Mouse (Mus musculus) hindbrain, embryonic 11.5 days (tissue): ENCODE data around the gene 4930595D18Rik. TPM values are rescaled to one million over a fixed set of nuclear protein-coding genes. Genes with fewer than 3 reads are reported as not detected.

Experiments
- ATAC-seq: fragments of 200-750 bp; cut with Nextera tagmentation; 2 replicates; pipeline ENCODE4 v1.8.0; 2017; ENCODE audit warnings: mild to moderate bottlenecking, moderate TSS enrichment, moderate library complexity; ENCODE audit not compliant: low FRiP score
- DNase-seq: peaks from one replicate; pipeline ENCODE4 v3.0.0-alpha.2; 2015; ENCODE audit warnings: low spot score
- H3K27ac ChIP-seq: fragments of 300-500 bp; sonication (generic); 2 replicates; pipeline ENCODE4 v1.5.1; 2014; ENCODE audit warnings: mild to moderate bottlenecking, low read depth, low read length
- H3K27me3 ChIP-seq: fragments of 300-500 bp; sonication (generic); 2 replicates; pipeline ENCODE4 v1.6.1; 2014; ENCODE audit warnings: mild to moderate bottlenecking, low read length, moderate library complexity, mixed read lengths; ENCODE audit not compliant: control insufficient read depth, insufficient read depth
- H3K36me3 ChIP-seq: fragments of 300-500 bp; sonication (generic); 2 replicates; pipeline ENCODE4 v1.6.1; 2014; ENCODE audit warnings: mild to moderate bottlenecking, low read length, moderate library complexity, mixed read lengths; ENCODE audit not compliant: control insufficient read depth, insufficient read depth
- H3K4me1 ChIP-seq: fragments of 300-500 bp; sonication (generic); replicated peaks from 2 replicates; pipeline ENCODE4 v1.6.1; 2014; ENCODE audit warnings: low read length, mixed read lengths; ENCODE audit not compliant: control insufficient read depth, insufficient read depth
- H3K4me2 ChIP-seq: fragments of 300-500 bp; sonication (generic); replicated peaks from 2 replicates; pipeline ENCODE4 v1.6.1; 2014; ENCODE audit warnings: mild to moderate bottlenecking, low read depth, low read length
- H3K4me3 ChIP-seq: fragments of 300-500 bp; sonication (generic); 2 replicates; pipeline ENCODE4 v1.5.1; 2014; ENCODE audit warnings: low read depth, low read length
- H3K9ac ChIP-seq: fragments of 300-500 bp; sonication (generic); 2 replicates; pipeline ENCODE4 v1.6.1; 2014; ENCODE audit warnings: low read depth, low read length
- H3K9me3 ChIP-seq: fragments of 300-500 bp; sonication (generic); 2 replicates; pipeline ENCODE4 v1.6.1; 2016; ENCODE audit warnings: low read length; ENCODE audit not compliant: control insufficient read depth
- WGBS: fragments of 180-500 bp; shearing (Covaris S2); extraction: QIAGEN DNeasy Blood & Tissue Kit; methylation state at CpG from one replicate; pipeline ENCODE4 v1.1.7; 2014; 5-methylcytosine and 5-hydroxymethylcytosine counted together
- polyA plus RNA-seq: library from polyadenylated mRNA; unstranded; fragments of >200 nt; fragmentation: Nextera tagmentation; extraction: Ambion mirVana; gene quantifications from 2 replicates; pipeline ENCODE4 v1.2.1, GENCODE M21; 2014

4930595D18Rik gene
- polyA plus RNA-seq, 1 experiment from 2014 or later = not detected

GRCm38 (mm10) chr12:111203945-111204344 lies 19.7 kb upstream of the 4930595D18Rik start:
- Histone ChIP-seq H3K27ac (no peak overlapping the region), H3K36me3 (no peaks in the 10 kb centered on the region), H3K4me1 (no peaks in the 10 kb centered on the region), H3K4me2 (no peak overlapping the region), H3K27me3 (no peaks in the 10 kb centered on the region), H3K9me3 (no peaks in the 10 kb centered on the region), H3K9ac (no peak overlapping the region), H3K4me3 (no peak overlapping the region)
- DNase-seq (no peak), ATAC-seq (no peak)
- 64% methylated on average over 3 of the region's 3 CpGs for WGBS

- H3K4me2 ChIP-seq = no peak overlapping the region
- H3K4me1 ChIP-seq = no peaks in the 10 kb centered on the region
- H3K4me3 ChIP-seq = no peak overlapping the region
- H3K36me3 ChIP-seq = no peaks in the 10 kb centered on the region
- no peak for ATAC-seq
- no peak overlapping the region for H3K9ac ChIP-seq
- no peak overlapping the region for H3K27ac ChIP-seq
- peak; percentile 15 for DNase-seq
- no peaks in the 10 kb centered on the region for H3K9me3 ChIP-seq
- WGBS = 71% methylated on average over 10 of the region's 10 CpGs
- no peaks in the 10 kb centered on the region for H3K27me3 ChIP-seq
Measured at GRCm38 (mm10) chr12:111203076-111203475, 18.8 kb upstream of the 4930595D18Rik start.

GRCm38 (mm10) chr12:111196548-111196947 lies 12.3 kb upstream of the 4930595D18Rik start:
- no peaks in the 10 kb centered on the region for H3K9me3 ChIP-seq
- no peaks in the 10 kb centered on the region for H3K36me3 ChIP-seq
- no peak for ATAC-seq
- H3K27ac ChIP-seq = no peak overlapping the region
- WGBS = 89% methylated on average over 4 of the region's 4 CpGs
- H3K4me1 ChIP-seq = no peaks in the 10 kb centered on the region; the same call in 1 of the 2 replicates
- H3K9ac ChIP-seq = no peak overlapping the region
- H3K4me3 ChIP-seq = no peak overlapping the region
- no peaks in the 10 kb centered on the region for H3K27me3 ChIP-seq
- H3K4me2 ChIP-seq = no peak overlapping the region
- no peak for DNase-seq

GRCm38 (mm10) chr12:111193331-111193730 lies 9.0 kb upstream of the 4930595D18Rik start:
- Histone ChIP-seq H3K27ac (no peak overlapping the region), H3K4me3 (no peak overlapping the region), H3K4me2 (no peak overlapping the region), H3K4me1 (no peaks in the 10 kb centered on the region; the same call in 1 of the 2 replicates), H3K27me3 (no peaks in the 10 kb centered on the region), H3K36me3 (no peaks in the 10 kb centered on the region), H3K9ac (no peak overlapping the region), H3K9me3 (no peaks in the 10 kb centered on the region)
- ATAC-seq = no peak
- 80% methylated on average over 9 of the region's 9 CpGs for WGBS
- no peak for DNase-seq

GRCm38 (mm10) chr12:111192777-111193176 lies 8.5 kb upstream of the 4930595D18Rik start:
- DNase-seq (no peak), ATAC-seq (no peak)
- no peak overlapping the region for H3K4me2 ChIP-seq
- H3K4me1 ChIP-seq = no peaks in the 10 kb centered on the region; the same call in 1 of the 2 replicates
- no peak overlapping the region for H3K27ac ChIP-seq
- no peaks in the 10 kb centered on the region for H3K36me3 ChIP-seq
- H3K27me3 ChIP-seq = no peaks in the 10 kb centered on the region
- no peak overlapping the region for H3K9ac ChIP-seq
- 82% methylated on average over 6 of the region's 6 CpGs for WGBS
- no peak overlapping the region for H3K4me3 ChIP-seq
- H3K9me3 ChIP-seq = no peaks in the 10 kb centered on the region

GRCm38 (mm10) chr12:111190891-111191290 lies 6.6 kb upstream of the 4930595D18Rik start:
- Histone ChIP-seq H3K9me3 (no peaks in the 10 kb centered on the region), H3K4me1 (no peaks in the 10 kb centered on the region; the same call in 1 of the 2 replicates)

GRCm38 (mm10) chr12:111190355-111190754 lies 6.1 kb upstream of the 4930595D18Rik start:
- H3K4me2 ChIP-seq = no peak overlapping the region
- H3K27me3 ChIP-seq = no peaks in the 10 kb centered on the region
- no peaks in the 10 kb centered on the region for H3K9me3 ChIP-seq
- H3K9ac ChIP-seq = no peak overlapping the region
- H3K4me1 ChIP-seq = no peaks in the 10 kb centered on the region; the same call in 1 of the 2 replicates
- WGBS = 90% methylated on average over 5 of the region's 5 CpGs
- no peak overlapping the region for H3K27ac ChIP-seq
- DNase-seq (no peak), ATAC-seq (no peak)
- H3K36me3 ChIP-seq = no peaks in the 10 kb centered on the region
- no peak overlapping the region for H3K4me3 ChIP-seq

More at GRCm38 (mm10) chr12:111190891-111191290, 6.6 kb upstream of the 4930595D18Rik start:
- DNase-seq (no peak), ATAC-seq (no peak)
- Histone ChIP-seq H3K27me3 (no peaks in the 10 kb centered on the region), H3K9ac (no peak overlapping the region), H3K36me3 (no peaks in the 10 kb centered on the region), H3K27ac (no peak overlapping the region), H3K4me2 (no peak overlapping the region), H3K4me3 (no peak overlapping the region)
- WGBS = 46% methylated on average over 2 of the region's 2 CpGs

- no peaks in the 10 kb centered on the region for H3K9me3 ChIP-seq
- ATAC-seq = no peak
- H3K4me3 ChIP-seq = no peak overlapping the region
- no peak overlapping the region for H3K9ac ChIP-seq
- H3K27me3 ChIP-seq = no peaks in the 10 kb centered on the region
- DNase-seq = no peak
- H3K27ac ChIP-seq = no peak overlapping the region
- H3K4me1 ChIP-seq = no peaks in the 10 kb centered on the region
- no peak overlapping the region for H3K4me2 ChIP-seq
- WGBS = 94% methylated on average over 4 of the region's 4 CpGs
- H3K36me3 ChIP-seq = no peaks in the 10 kb centered on the region
Measured at GRCm38 (mm10) chr12:111188295-111188694, 4.0 kb upstream of the 4930595D18Rik start.

- no peak overlapping the region for H3K9ac ChIP-seq
- no peak for DNase-seq
- no peaks in the 10 kb centered on the region for H3K36me3 ChIP-seq
- no peak for ATAC-seq
- H3K9me3 ChIP-seq = no peaks in the 10 kb centered on the region
- H3K4me1 ChIP-seq = no peaks in the 10 kb centered on the region
- H3K27ac ChIP-seq = no peak overlapping the region
- no peaks in the 10 kb centered on the region for H3K27me3 ChIP-seq
- 92% methylated on average over 3 of the region's 3 CpGs for WGBS
- H3K4me2 ChIP-seq = no peak overlapping the region
- H3K4me3 ChIP-seq = no peak overlapping the region
Measured at GRCm38 (mm10) chr12:111186986-111187385, 2.7 kb upstream of the 4930595D18Rik start.
